Mouse (Mus musculus) adrenal gland (tissue): Measurements from ENCODE around the gene Atp2b2.

ENCODE experiments used
- intact Hi-C: fragments of 180-260 bp; cut with DNase I; formaldehyde crosslinking; loops from one replicate; pipeline ENCODE4 v1.15.1; 2025

Gene Atp2b2

GRCm38 (mm10) chr6:113891225-113891967 lies 151.0 kb downstream of the Atp2b2 start:
- intact Hi-C loops, result no loop called here

GRCm38 (mm10) chr6:113890858-113891213 lies 151.6 kb downstream of the Atp2b2 start:
- intact Hi-C loops, result no loop called here

GRCm38 (mm10) chr6:113890023-113890857 lies 152.2 kb downstream of the Atp2b2 start:
- intact Hi-C loops, result no loop called here

GRCm38 (mm10) chr6:113889180-113889579 lies 153.2 kb downstream of the Atp2b2 start:
- intact Hi-C loops, result no loop called here

GRCm38 (mm10) chr6:113886886-113887285 lies 155.5 kb downstream of the Atp2b2 start:
- intact Hi-C loops, result no loop called here

- intact Hi-C loops, result no loop called here
Observed at GRCm38 (mm10) chr6:113884806-113885205, 157.6 kb downstream of the Atp2b2 start.

- intact Hi-C loops, result no loop called here
Observed at GRCm38 (mm10) chr6:113883225-113883624, 159.2 kb downstream of the Atp2b2 start.

GRCm38 (mm10) chr6:113882396-113882795 lies 160.0 kb downstream of the Atp2b2 start:
- intact Hi-C loops, result no loop called here

GRCm38 (mm10) chr6:113881561-113882243 lies 160.7 kb downstream of the Atp2b2 start:
- intact Hi-C loops, result no loop called here

- intact Hi-C loops, result no loop called here
Observed at GRCm38 (mm10) chr6:113879366-113879765, 163.0 kb downstream of the Atp2b2 start.

GRCm38 (mm10) chr6:113878510-113879128 lies 163.8 kb downstream of the Atp2b2 start:
- intact Hi-C loops, result no loop called here

GRCm38 (mm10) chr6:113876585-113876984 lies 165.8 kb downstream of the Atp2b2 start:
- intact Hi-C loops, result no loop called here

GRCm38 (mm10) chr6:113875201-113875600 lies 167.2 kb downstream of the Atp2b2 start:
- intact Hi-C loops, result no loop called here

- intact Hi-C loops, result no loop called here
Observed at GRCm38 (mm10) chr6:113872654-113873053, 169.8 kb downstream of the Atp2b2 start.

GRCm38 (mm10) chr6:113870775-113871174 lies 171.6 kb downstream of the Atp2b2 start:
- intact Hi-C loops, result no loop called here

GRCm38 (mm10) chr6:113868552-113868951 lies 173.9 kb downstream of the Atp2b2 start:
- intact Hi-C loops, result no loop called here

- intact Hi-C loops, result no loop called here
Observed at GRCm38 (mm10) chr6:113865699-113866098, 176.7 kb downstream of the Atp2b2 start.

- intact Hi-C loops, result no loop called here
Observed at GRCm38 (mm10) chr6:113864812-113865211, 177.6 kb downstream of the Atp2b2 start.

GRCm38 (mm10) chr6:113862955-113863354 lies 179.5 kb downstream of the Atp2b2 start:
- intact Hi-C loops, result no loop called here

- intact Hi-C loops, result no loop called here
Observed at GRCm38 (mm10) chr6:113861938-113862337, 180.5 kb downstream of the Atp2b2 start.

GRCm38 (mm10) chr6:113861375-113861770 lies 181.0 kb downstream of the Atp2b2 start:
- intact Hi-C loops, result no loop called here
